Comparison of ENCODE assay signal across 10 mouse cellular contexts in genomic region chr3:153077846-153078703, GRCm38 (mm10).
A peak's percentile ranks its signal among the peaks of the same experiment; 100 is the strongest.
DNase-seq lines count a peak whose midpoint lies in the region; ATAC-seq and TF ChIP-seq lines count a peak whose summit lies in the region.
"Had no signal": no experiment of that assay in that cellular context is flagged by ENCODE, and none has a peak within 500 bp of the region (broad histone marks: within the 10 kb centered on the region; RNA-seq: fewer than 3 reads in every experiment).

No protein-coding gene starts in this region.

- no peak overlapping the region for H3K9ac ChIP-seq in kidney, embryonic 15.5 days
- H3K9ac ChIP-seq in midbrain, embryonic 13.5 days (replicated peaks) = no peak overlapping the region

- H3K4me3 ChIP-seq in kidney, embryonic 15.5 days (replicated peaks) = no peak overlapping the region
- H3K4me3 ChIP-seq in gastrocnemius, adult 2 months = no peak overlapping the region
- H3K4me3 ChIP-seq in midbrain, embryonic 13.5 days (replicated peaks) = no peak overlapping the region
- H3K4me3 ChIP-seq: megakaryocyte, embryonic 14.5 days had no signal

- no peak for TF ChIP-seq CTCF in gastrocnemius, adult 2 months (IDR thresholded peaks at IDR 0.05)

- no peaks in the 10 kb centered on the region for H3K27me3 ChIP-seq in kidney, embryonic 15.5 days
- H3K27me3 ChIP-seq in midbrain, embryonic 13.5 days = peaks cover 12% of the 10 kb centered on the region

- no peaks in the 10 kb centered on the region for H3K9me3 ChIP-seq in kidney, embryonic 15.5 days (replicated peaks)
- no peaks in the 10 kb centered on the region for H3K9me3 ChIP-seq in midbrain, embryonic 13.5 days
- H3K9me3 ChIP-seq: G1E; megakaryocyte, embryonic 14.5 days had no signal

- ATAC-seq in kidney, embryonic 15.5 days (replicated peaks; ENCODE audit: low FRiP score) = no peak; the same call in 1 of the 2 replicates
- no peak for ATAC-seq in midbrain, embryonic 13.5 days

- H3K4me1 ChIP-seq in kidney, embryonic 15.5 days = 0 out of 2 replicates have a peak, but pooled peaks cover 3% of the 10 kb centered on the region
- H3K4me1 ChIP-seq in midbrain, embryonic 13.5 days (replicated peaks) = peaks cover 7% of the 10 kb centered on the region; the same call in 1 of the 2 replicates
- H3K4me1 ChIP-seq: megakaryocyte, embryonic 14.5 days had no signal

- DNase-seq in kidney, postnatal 14 days = peak; percentile 14
- DNase-seq in cerebellum, postnatal 25 days = peak; percentile 44 to 64
- peak; percentile 50 to 67 for DNase-seq in layer of hippocampus, postnatal 25 days (ENCODE audit: extremely low spot score in 1 of 2, low spot score in 1 of 2)
- DNase-seq in right cerebral cortex, adult 2 months (ENCODE audit: low spot score in 2 of 2) = peak; percentile 83 to 85
- DNase-seq in MN1 (ENCODE audit: low spot score) = no peak
- DNase-seq in gastrocnemius, adult 2 months = no peak

- WGBS in kidney, embryonic 15.5 days = 71% methylated on average over 14 of the region's 14 CpGs
- 84% methylated on average over 14 of the region's 14 CpGs for WGBS in midbrain, embryonic 13.5 days

- no peak overlapping the region for H3K4me2 ChIP-seq in kidney, embryonic 15.5 days
- no peak overlapping the region for H3K4me2 ChIP-seq in midbrain, embryonic 13.5 days (replicated peaks)

- no peak overlapping the region for H3K27ac ChIP-seq in kidney, embryonic 15.5 days
- no peak overlapping the region for H3K27ac ChIP-seq in gastrocnemius, adult 2 months
- no peak overlapping the region for H3K27ac ChIP-seq in midbrain, embryonic 13.5 days

- intact Hi-C loops in gastrocnemius, adult 2 months (cut with DNase I) = no loop called here

- no peaks in the 10 kb centered on the region for H3K36me3 ChIP-seq in kidney, embryonic 15.5 days
- H3K36me3 ChIP-seq in midbrain, embryonic 13.5 days = no peaks in the 10 kb centered on the region
- H3K36me3 ChIP-seq: G1E had no signal

Comparison
In these comparisons a context has a peak if more than half of its experiments do, and no peak if none do; other contexts are left out.
1. DNase-seq: peak in kidney, postnatal 14 days (single experiment), cerebellum, postnatal 25 days (2 of 2), layer of hippocampus, postnatal 25 days (2 of 2) and right cerebral cortex, adult 2 months (2 of 2); none in MN1 (single experiment) and gastrocnemius, adult 2 months (single experiment).